Mouse (Mus musculus) megakaryocyte progenitor cell, adult 5-6 weeks (primary cell): ENCODE results near the gene Svop. TPM values are rescaled to one million over a fixed set of nuclear protein-coding genes. Genes with fewer than 3 reads are reported as not detected.

Experiments used
- ATAC-seq: replicated peaks from 2 replicates; pipeline ENCODE4 v1.8.0; 2016; ENCODE audit warnings: mild to moderate bottlenecking, moderate TSS enrichment, inconsistent platforms; ENCODE audit not compliant: poor library complexity
- total RNA-seq, 2 experiments: library from RNA; stranded (forward) in 1 of 2; stranded (reverse) in 1 of 2; fragments of 157-497, 149-512 nt in 1 of 2; fragments of 200-1000 nt in 1 of 2; gene quantifications; 2 replicates each; pipeline versions ENCODE4 v1.2.3 to v1.2.4; 2015 to 2017

Gene Svop
- total RNA-seq, 2 experiments from 2014 or later = not detected

DNA sequence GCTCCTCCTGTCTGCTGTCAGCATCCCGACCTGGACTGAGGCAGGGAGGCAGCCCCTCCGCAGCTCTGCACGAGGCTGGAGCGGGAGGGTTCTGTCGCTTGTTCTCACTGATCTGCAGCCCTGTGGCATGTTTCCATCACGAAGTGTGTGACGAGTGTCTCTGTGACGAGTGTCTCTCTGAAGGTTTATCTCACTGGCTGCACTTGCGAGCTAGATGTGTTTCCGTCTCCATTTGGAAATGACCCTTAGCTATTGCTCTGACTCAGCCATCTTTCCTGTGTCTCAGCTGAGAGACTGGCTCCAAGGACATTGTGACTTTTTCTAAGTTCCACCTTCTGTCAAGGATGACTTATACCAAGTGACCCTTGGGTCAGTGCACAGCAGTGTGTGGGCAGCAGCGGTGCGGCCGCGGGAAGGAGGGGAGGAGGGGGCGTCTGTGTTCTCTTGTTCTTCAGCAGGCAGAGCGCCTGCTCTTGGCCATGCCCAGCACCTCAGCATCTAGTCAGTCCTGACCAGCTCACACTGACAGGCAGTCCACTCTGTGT lies 15.1 kb upstream of the Svop start:
- no peak for ATAC-seq

DNA sequence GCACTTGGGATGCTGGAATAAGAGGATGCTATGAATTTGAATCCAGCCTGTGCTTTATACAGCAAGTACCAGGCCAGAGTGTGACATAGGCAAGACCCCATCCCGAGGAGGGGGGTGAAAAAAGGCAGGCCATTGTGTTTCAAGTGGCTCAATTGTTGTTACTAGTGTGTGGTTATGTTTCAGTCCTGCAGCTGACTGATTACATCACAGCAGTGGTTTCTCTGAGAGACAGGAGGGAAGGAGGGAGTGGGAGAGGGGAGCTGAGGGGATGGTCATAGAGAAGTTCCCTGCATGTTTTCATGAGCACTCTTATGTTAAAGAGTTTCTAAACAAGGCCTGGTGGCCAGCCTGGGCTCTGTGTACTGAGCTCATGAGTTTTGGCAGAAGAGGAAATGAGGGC lies 11.4 kb upstream of the Svop start:
- ATAC-seq = no peak

DNA sequence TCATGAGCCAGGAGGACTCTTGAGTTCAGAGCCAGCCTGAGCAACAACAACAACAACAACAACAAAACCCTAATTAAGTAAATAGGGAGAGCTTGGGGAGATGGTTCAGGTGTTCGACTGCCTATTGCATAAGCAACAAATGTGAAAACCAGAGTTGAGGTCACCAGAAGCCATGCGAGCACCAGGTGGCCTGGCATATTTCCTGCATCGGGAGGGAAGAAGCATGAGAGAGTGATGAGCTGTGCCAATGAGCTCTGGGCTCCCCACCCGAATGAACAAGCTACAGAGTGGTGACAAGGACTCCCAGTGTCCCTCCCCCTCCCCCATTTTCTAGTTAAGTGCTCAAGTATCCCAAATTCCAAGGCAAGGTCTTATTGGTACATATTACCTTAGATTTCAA lies 10.5 kb upstream of the Svop start:
- ATAC-seq = no peak

- ATAC-seq = no peak; the same call in 1 of the 2 replicates
Observed at GRCm38 (mm10) chr5:114100390-114101099, 9.2 kb upstream of the Svop start.

GRCm38 (mm10) chr5:114099709-114100389 lies 8.5 kb upstream of the Svop start:
- peak; percentile 99 for ATAC-seq

- ATAC-seq = no peak
Observed at GRCm38 (mm10) chr5:114090421-114091013, 853 bp downstream of the Svop start.

GRCm38 (mm10) chr5:114087875-114088480 lies 3.4 kb downstream of the Svop start:
- ATAC-seq = no peak

GRCm38 (mm10) chr5:114085501-114085900 lies 5.9 kb downstream of the Svop start:
- no peak for ATAC-seq

GRCm38 (mm10) chr5:114077009-114077408 lies 14.4 kb downstream of the Svop start:
- ATAC-seq = no peak

DNA sequence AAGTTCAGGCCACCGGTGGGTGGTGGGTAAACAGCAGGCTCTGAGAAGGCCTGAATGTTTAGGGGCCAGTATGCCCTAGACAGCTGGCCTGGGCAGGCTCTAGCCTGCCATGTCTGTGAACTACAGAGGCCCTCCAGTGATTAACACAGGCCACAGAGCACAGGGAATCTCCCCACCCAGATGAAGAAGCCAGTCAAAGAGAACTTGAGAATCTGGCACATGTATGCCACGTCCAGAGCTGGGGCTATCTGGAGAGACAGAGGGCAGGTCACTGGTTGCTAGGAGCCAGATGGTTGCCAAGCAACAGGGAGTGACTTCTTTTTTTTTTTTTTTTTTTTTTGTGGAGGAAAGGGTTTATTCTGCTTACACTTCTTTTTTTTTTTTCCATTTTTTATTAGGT lies 19.1 kb downstream of the Svop start:
- no peak for ATAC-seq

- ATAC-seq = no peak
Observed at GRCm38 (mm10) chr5:114070858-114071257, 20.5 kb downstream of the Svop start.

GRCm38 (mm10) chr5:114067982-114068381 lies 23.4 kb downstream of the Svop start:
- no peak for ATAC-seq

- ATAC-seq = no peak
Observed at GRCm38 (mm10) chr5:114067543-114067942, 23.8 kb downstream of the Svop start.

GRCm38 (mm10) chr5:114066601-114067000 lies 24.8 kb downstream of the Svop start:
- no peak for ATAC-seq

DNA sequence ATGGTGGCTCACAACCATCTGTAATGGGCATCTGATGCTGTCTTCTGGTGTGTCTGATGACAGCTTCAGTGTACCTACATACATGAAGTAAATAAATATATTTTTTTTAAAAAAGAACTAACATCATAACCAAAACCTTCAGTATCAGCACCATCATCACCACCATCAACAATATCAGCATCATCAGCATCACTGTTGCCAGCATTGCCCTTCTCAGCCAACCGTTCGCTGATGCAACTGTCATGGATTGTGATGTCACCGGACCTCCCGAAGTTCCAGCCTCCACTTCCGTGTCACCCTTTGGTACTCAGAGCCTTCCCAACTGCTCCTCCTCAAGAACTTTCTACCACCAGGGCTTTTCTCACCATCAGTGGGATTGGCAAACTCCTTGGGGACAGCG lies 26.2 kb downstream of the Svop start, which contains the start of gene Usp30:
Gene Usp30, plus strand, starts transcription at position 301 of the 400 bp plus-strand sequence.
- no peak for ATAC-seq

- ATAC-seq = no peak
Observed at GRCm38 (mm10) chr5:114063958-114064357, 27.4 kb downstream of the Svop start.

GRCm38 (mm10) chr5:114061675-114062074 lies 29.7 kb downstream of the Svop start:
- no peak for ATAC-seq

GRCm38 (mm10) chr5:114057129-114057731 lies 34.1 kb downstream of the Svop start:
- no peak for ATAC-seq

- ATAC-seq = peak; percentile 73
Observed at GRCm38 (mm10) chr5:114052246-114052761, 39.1 kb downstream of the Svop start.

DNA sequence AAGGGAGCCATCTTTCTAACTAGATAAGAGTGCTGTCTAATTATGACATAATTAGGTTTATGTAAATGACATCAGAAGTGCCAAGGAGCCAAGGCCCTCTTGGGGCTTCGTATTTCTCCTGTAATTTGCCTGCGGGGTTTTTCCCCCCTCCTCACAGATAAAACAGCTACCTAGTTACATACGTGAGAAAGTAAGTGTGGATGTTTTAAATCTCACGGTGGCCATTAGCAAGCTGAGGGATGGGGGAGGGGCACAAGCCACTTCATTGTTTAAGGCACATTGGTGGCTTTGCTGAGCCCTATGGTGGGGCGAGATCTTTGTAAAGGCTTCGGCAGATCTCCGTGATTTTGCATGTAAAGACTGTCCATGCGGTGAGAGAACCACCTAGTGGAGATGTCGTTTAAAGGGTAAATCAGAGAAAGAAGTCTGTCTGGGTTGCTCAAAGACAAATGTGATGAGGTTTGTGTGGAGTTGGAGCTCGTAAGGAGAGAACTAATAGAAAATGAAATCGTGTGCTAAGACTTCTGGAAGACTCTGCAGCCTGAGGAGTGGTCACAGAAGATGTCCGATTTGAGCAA lies 42.5 kb downstream of the Svop start:
- ATAC-seq = no peak
